Mouse (Mus musculus) frontal cortex, postnatal 14 days (tissue): ENCODE measurements around the gene Agl.
"Not testable (repeated sequence)": the region's sequence is repeated elsewhere in the genome, so short reads cannot be mapped to it uniquely, and the experiment has no call there.

Source experiments
- DNase-seq, 2 experiments: peaks; one replicate each; pipeline ENCODE4 v3.0.0; 2022; ENCODE audit warnings: low spot score in 2 of 2

Gene Agl

GRCm38 (mm10) chr3:116816674-116817215, 8.8 kb upstream of the Agl start:
- no peak for DNase-seq

GRCm38 (mm10) chr3:116815916-116816315, 8.0 kb upstream of the Agl start:
- no peak for DNase-seq

- DNase-seq = no peak
Observed at GRCm38 (mm10) chr3:116815305-116815797, 7.4 kb upstream of the Agl start.

DNA sequence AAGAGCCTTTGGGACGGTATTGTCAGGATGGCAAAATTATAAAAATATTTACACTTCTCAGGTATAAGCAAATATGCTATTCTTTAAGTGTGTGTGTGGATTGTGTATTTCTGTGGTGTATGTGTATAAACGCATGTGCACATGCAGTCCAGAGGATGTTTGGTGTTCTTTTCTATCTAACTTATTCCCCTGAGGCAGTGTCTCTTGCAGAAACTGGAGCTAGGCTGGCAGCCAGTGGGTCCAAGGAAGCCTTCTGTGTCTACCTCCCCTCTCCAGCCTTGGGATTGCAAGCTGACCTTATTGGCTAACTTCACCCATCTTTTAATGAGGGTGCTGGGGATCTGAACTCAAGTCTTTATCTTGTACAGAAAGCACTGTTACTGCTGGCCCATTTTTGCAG, 5.0 kb upstream of the Agl start:
- no peak for DNase-seq

DNA sequence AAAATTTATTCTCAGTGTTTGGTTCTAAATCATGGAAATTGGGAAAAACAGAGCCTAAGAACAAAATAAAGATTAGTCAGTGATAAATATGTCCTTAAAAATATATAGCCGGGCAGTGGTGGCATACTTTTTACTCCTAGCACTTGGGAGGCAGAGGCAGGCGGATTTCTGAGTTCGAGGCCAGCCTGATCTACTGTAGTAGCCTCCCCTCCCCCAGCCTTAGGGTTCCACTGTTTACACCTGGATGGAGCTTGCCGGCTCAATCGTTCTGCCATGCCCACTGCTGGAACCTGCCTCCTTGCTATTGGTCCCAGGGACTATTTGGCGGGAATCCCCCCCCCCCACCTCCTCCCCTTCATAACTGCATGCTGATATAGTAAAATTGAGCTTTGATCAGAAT, 2.4 kb upstream of the Agl start:
- DNase-seq = not testable (repeated sequence)

DNA sequence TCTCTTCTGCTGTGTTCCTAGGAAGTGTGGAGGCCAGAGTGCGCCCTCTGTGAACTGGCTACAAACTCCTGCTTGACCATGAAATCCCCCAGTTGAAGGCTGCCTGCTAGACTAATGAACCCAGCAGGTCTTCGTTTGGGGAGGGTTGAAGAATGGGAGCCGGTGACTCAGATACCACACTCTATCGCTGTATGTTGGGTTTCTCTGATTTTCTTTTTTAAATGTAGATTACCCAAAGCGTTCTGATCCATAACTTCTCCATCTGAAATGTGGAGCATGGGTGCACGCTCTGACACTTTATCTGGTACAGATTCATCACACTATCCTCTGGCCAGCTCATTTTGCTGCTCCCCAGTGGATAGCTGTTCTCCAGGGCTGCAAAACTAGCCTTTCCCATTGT, 1.3 kb upstream of the Agl start:
- DNase-seq = no peak

GRCm38 (mm10) chr3:116808507-116809217, 696 bp upstream of the Agl start:
- DNase-seq = no peak

DNA sequence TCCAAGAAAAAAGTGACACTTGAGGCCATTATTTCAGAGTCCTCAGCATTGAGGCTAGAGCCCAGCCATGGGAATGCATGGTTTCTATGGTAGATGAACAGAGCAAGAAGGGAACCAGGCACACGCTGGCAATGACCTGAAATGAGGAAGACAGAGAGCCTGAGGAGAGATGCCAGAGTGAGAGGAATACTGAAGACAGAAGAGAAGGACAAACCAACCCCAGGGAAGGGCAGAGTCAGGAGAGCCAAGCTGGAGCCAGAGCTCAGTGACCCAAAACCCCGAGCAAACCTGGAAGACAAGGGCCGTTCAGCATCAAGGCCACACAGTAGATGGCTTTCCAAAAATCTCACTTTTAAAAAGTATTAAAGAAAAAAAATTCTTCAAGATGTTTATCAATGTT, 2.1 kb downstream of the Agl start:
- DNase-seq = no peak

DNA sequence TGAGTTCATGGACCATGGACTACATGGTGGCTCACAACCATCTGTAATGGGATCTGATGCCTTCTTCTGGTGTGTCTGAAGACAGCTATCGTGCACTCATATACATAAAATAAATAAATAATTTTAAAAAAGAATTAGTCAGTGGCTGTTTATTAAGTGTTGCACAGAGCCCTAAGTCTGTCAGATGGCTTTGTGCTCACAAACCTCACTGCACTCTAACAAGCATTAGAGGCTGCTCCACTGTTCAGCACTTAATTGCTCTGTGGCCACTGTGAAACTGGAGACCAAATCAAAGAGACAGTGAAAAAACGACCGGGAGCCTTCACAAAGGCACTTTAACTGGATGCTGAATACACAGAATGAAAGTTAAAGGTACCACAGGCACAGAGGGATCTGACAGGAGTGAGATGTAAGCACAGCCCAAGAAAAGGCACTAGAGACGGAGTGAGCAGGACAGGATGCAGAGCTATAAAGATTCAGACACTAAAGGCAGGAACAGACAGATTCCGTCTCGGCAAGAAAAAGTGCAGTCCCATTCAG, 3.1 kb downstream of the Agl start:
- no peak for DNase-seq

DNA sequence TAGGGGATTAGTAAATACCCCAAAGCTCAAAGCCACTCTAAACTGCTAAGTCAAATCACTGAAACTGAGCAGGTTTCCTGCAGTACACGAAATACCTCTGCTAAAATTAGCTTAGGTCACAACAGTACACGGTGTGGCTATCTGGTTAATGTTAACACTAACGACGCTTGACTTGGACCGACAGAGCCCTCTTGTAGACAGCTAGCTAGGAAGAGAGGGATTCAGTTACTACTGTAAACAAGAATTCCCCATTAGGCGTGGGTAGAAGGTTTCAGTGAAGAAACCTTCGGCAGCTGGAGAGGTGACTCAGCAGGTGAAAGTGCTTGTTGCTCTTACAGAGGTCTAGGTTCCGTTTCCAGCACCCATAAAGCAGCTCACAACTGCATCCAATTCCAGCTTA, 6.2 kb downstream of the Agl start:
- DNase-seq = no peak

DNA sequence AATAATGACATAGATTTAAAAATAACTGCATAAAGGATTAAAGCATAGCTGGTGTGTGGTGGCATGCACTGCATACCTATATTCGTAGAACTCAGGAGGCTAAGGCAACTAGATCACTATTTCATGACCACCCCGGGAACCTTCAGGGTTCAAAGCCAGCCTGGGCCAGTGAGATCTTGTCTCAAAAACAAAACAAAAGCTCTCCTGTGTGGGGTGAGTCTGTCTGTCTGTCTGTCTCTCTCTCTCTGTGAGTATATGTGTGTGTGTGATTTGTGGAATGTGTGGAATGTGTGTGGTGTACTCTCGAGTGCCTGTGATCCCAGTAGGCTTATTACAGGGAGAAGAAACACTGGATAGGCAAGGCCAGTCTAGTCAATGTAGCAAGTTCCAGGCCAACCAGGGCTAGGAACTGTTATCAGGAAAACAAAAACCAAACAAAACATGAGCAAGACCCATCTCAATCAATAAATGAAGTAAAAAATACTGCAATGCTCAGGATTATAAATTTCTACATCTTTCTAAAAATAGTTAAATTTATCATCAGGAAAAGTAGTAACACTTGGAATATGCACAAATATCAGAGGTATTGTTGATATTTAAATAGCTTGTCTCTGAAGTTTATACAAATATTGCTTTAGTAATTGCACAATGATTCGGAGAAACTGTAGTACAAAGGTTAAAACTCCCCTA, 9.0 kb downstream of the Agl start:
- DNase-seq = no peak

GRCm38 (mm10) chr3:116788851-116789250, 19.1 kb downstream of the Agl start:
- DNase-seq = no peak

DNA sequence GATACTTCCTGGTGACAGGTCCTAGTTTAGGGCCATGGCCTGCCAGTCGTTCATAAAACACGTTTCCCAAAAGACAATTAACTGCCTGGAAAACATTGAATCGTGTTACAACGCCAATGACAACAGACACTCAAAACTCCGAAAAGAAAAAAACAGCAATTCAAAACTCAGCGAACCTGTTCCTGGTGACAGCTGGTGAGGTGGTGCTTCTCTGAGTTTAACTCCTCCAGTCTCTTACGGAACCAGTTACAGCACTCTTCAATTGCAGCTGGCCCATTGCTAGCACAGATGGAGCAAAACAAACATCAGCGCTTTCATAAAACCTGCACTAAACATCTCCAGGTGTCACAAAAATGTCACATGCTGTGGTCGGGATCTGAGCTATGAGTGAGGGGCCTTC, 21.4 kb downstream of the Agl start:
- no peak for DNase-seq

DNA sequence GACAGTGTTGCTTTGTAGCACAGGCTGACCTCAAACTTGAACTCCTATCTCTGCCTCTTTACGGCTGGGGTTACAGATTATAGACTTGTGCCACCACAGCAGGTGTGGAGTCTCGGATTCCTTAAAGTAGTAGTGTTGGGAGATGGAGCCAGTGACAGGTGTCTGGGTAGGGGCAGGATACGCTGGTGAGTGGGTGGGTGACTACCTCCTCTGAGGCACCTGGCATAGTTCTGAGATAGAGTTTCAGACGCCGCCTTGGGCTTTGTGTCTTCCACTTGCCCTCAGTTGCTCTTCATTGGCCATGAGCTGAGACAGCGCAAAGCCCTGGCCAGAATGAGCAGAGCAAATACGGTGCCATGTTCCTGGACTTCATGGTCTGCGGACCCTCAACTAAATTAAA, 22.1 kb downstream of the Agl start:
- no peak for DNase-seq

DNA sequence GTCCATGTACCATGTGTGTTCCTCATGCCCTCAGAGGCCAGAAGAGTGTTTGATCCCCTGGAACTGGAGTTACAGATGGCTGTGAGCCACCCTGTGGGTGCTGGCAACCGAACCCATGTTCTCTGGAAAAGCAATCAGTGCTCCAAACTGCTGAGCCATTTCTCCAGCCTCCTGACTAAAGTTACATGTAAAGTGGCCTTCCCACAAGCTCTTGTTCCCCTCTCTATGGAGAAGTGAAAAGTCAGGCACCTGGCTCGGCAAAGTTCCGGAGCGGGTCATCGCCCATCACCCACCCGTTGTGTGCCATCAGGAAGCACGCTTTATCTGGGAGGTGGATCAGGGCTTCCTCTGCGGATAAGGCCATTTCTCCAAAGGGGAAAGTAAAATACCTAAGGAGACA, 23.2 kb downstream of the Agl start:
- DNase-seq = no peak

DNA sequence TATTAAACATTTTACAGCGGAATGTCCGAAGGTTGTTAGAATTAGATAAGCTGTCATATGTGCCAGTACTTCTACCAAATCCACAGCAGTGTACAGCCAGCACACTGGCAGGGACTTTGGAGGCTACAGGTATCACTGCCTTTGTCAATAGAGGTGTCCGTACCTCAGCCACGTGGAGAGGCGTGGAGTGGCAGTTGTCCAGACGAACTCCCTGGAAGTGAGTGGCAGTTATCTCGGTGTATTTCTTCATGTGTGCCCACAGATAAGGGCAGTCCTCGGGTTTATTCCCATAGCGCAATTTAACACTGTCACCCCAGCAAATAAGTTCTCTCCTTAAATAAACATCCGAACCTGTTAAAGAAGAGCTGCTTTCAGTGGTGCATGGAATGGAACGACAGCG, 23.7 kb downstream of the Agl start:
- DNase-seq = no peak

DNA sequence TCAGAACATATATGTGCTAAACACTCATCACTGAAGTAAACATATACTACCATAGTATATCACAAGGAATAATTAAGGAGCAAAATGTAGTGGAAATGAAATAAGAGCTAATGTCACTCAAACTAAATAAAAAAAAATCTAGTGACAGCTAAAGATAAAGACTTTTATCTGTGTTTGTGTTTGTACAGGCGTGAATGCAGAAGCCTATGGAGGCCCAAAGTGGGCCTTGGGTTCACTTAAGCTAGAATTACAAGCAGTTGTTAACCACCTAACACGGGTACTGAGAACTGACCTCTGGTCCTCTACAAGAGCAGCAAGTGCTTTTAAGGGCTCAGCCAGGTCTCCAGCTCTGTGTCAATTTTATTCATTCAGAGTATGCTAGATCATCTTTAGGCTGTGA, 31.0 kb downstream of the Agl start:
- DNase-seq = no peak

- no peak for DNase-seq
Observed at GRCm38 (mm10) chr3:116773836-116774235, 34.1 kb downstream of the Agl start.

- no peak for DNase-seq
Observed at GRCm38 (mm10) chr3:116771597-116771996, 36.4 kb downstream of the Agl start.

DNA sequence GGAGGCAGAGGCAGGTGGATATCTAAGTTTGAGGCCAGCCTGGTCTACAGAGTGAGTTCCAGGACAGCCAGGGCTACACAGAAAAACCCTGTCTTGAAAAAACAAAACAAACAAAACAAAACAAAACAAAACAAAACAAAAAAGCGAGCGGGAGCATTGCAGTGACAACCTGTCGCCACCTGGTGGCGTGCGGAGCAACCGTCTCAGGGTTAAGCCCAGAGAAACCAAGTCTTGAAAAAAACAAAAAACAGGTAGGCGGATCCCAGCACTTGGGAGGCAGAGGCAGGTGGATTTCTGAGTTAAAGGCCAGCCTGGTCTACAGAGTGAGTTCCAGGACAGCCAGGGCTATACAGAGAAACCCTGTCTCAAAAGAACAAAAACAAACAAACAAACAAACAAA, 41.0 kb downstream of the Agl start:
- DNase-seq = not testable (repeated sequence)

DNA sequence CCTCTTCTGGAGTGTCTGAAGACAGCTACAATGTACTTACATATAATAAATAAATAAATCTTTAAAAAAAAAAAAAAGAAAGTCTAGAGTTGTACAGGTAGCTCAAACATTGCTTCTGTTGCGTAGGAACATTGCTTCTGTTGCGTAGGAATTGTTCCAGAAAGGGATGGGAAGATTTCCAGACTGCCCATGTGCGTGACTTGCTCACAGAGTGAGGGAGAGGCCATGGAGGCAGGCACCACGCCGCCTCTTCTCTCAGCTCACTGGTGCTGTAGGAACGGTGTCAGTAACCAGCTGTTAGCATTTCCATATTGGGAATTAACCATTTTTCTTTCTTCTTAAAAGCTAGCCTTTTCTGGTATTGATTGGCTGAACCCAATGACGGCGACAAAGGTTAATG, 55.1 kb downstream of the Agl start:
- no peak for DNase-seq

DNA sequence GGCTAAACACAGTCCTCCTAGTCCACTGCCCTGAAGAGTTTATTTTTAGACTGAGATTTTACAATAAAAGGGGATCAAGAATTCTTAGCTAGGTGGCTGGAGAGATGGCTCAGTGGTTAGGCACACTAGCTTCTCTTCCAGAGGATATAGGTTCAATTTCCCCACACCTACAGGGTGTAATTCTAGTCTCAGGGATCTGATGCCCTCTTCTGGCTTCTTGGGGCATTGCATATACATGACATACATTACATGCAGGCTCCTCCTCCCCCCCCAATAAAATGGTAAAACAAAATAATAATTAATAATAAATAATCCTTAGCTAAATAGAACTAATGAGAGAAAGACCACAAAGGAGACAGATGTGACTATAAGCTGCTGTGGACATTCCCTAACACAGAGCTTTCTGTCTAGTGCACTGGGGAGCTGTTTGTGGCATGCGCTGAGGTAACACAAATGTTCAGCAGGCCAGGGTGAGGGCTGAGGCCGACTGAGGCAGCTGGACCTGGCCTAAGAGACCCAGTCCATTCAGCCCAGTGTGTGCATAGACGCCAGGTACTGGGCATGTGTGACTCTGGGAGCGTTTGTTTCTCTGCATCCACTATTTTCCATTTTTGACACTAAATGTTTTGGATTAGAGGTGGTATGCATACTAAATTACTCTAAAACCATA, 56.6 kb downstream of the Agl start:
- DNase-seq = peak in 1 of 2 experiments; percentile 16
